Mouse (Mus musculus) cerebellum, postnatal 36 days (tissue): ENCODE results near the gene Cemip2.

Experiments
- DNase-seq, 2 experiments: peaks; one replicate each; pipeline ENCODE4 v3.0.0; 2021 to 2022; ENCODE audit warnings: mixed read lengths in 2 of 2

Cemip2 gene

GRCm38 (mm10) chr19:21778147-21778917 lies at the start of gene Cemip2:
Cemip2 (plus strand) TSS chr19:21778342.
- peak; percentile 96 to 98 for DNase-seq

GRCm38 (mm10) chr19:21728342-21728741 lies 49.8 kb upstream of the Cemip2 start:
- no peak for DNase-seq

- DNase-seq, result no peak
These were observed 46.3 kb upstream of the Cemip2 start for GRCm38 (mm10) chr19:21731887-21732286.

GRCm38 (mm10) chr19:21733176-21733575 lies 45.0 kb upstream of the Cemip2 start:
- DNase-seq, result no peak

GRCm38 (mm10) chr19:21734112-21734511 lies 44.0 kb upstream of the Cemip2 start:
- peak; percentile 54 to 73 for DNase-seq

- peak in 1 of 2 experiments; percentile 23 for DNase-seq
These were observed 40.7 kb upstream of the Cemip2 start for GRCm38 (mm10) chr19:21737446-21737845.

- peak; percentile 68 to 69 for DNase-seq
These were observed 40.1 kb upstream of the Cemip2 start for GRCm38 (mm10) chr19:21737881-21738590.

GRCm38 (mm10) chr19:21738591-21739280 lies 39.4 kb upstream of the Cemip2 start:
- peak in 1 of 2 experiments; percentile 24 for DNase-seq

- DNase-seq, result peak; percentile 97 to 99
These were observed 36.0 kb upstream of the Cemip2 start for GRCm38 (mm10) chr19:21742138-21742537.

GRCm38 (mm10) chr19:21745586-21745985 lies 32.6 kb upstream of the Cemip2 start:
- DNase-seq, result peak; percentile 37 to 55

GRCm38 (mm10) chr19:21747356-21747755 lies 30.8 kb upstream of the Cemip2 start:
- peak; percentile 78 to 79 for DNase-seq

- DNase-seq, result no peak
These were observed 28.0 kb upstream of the Cemip2 start for GRCm38 (mm10) chr19:21750154-21750553.

GRCm38 (mm10) chr19:21761676-21762075 lies 16.5 kb upstream of the Cemip2 start:
- peak in 1 of 2 experiments; percentile 22 for DNase-seq

- no peak for DNase-seq
These were observed 14.1 kb upstream of the Cemip2 start for GRCm38 (mm10) chr19:21764013-21764412.

GRCm38 (mm10) chr19:21764738-21765137 lies 13.4 kb upstream of the Cemip2 start:
- no peak for DNase-seq

- DNase-seq, result no peak
These were observed 10.6 kb upstream of the Cemip2 start for GRCm38 (mm10) chr19:21767500-21768045.

- no peak for DNase-seq
These were observed 8.3 kb upstream of the Cemip2 start for GRCm38 (mm10) chr19:21769796-21770195.

- DNase-seq, result no peak
These were observed 6.6 kb upstream of the Cemip2 start for GRCm38 (mm10) chr19:21771586-21771985.

GRCm38 (mm10) chr19:21773621-21774020 lies 4.5 kb upstream of the Cemip2 start:
- no peak for DNase-seq

- no peak for DNase-seq
These were observed 2.5 kb upstream of the Cemip2 start for GRCm38 (mm10) chr19:21775629-21776028.

- DNase-seq, result no peak
These were observed 1.5 kb upstream of the Cemip2 start for GRCm38 (mm10) chr19:21776671-21777070.

GRCm38 (mm10) chr19:21777171-21777731 lies 891 bp upstream of the Cemip2 start:
- peak; percentile 45 to 47 for DNase-seq

GRCm38 (mm10) chr19:21779106-21779505 lies 964 bp downstream of the Cemip2 start:
- peak in 1 of 2 experiments; percentile 22 for DNase-seq
